8 mouse cellular contexts compared by ENCODE assay signal in the genomic region with DNA sequence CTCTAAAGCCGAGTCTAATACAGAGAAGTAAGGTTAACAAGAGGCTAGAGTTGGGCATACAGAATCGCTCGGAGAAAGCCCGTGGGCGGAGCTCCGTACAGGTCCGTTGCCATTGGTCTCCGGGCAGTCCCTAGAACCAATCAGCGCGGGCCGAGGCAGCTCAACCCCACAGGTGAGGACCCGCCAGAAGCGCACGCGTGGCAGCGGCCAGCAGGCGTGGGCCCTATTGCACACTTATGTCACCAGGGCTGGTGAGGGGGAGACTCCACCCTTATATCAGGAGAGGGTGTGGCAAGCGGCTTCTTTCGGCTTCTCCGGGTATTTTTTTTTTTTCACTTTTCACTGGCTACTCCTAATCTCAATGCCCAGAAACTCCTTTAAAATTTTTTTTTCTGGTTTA. TPM values are rescaled to one million over a fixed set of nuclear protein-coding genes. Genes with fewer than 3 reads are reported as not detected.
DNase-seq lines count a peak whose midpoint lies in the region; ATAC-seq and TF ChIP-seq lines count a peak whose summit lies in the region.

No protein-coding gene starts in this region.

- H3K36me3 ChIP-seq in hindbrain, embryonic 15.5 days = no peaks in the 10 kb centered on the region

- DNase-seq in adrenal gland, adult 18-20 months (ENCODE audit: low spot score in 2 of 2) = peak; percentile 58 to 62
- peak; percentile 53 to 64 for DNase-seq in cerebellum, postnatal 4 days (ENCODE audit: low spot score in 2 of 2)
- DNase-seq in gastrocnemius, adult 2 months = peak; percentile 88
- peak; percentile 40 to 42 for DNase-seq in left cerebral cortex, postnatal 36 days (ENCODE audit: low spot score in 2 of 2)
- DNase-seq in right cerebral cortex, postnatal 25 days = peak; percentile 58

- TF ChIP-seq CTCF in gastrocnemius, adult 2 months (IDR thresholded peaks at IDR 0.05) = no peak

- peak overlapping the region; percentile 5; the same call in 1 of the 2 replicates for H3K9ac ChIP-seq in hindbrain, embryonic 15.5 days

- peak overlapping the region; percentile 70 for H3K4me3 ChIP-seq in gastrocnemius, adult 2 months
- peak overlapping the region; percentile 40 for H3K4me3 ChIP-seq in hindbrain, embryonic 15.5 days

- peak; percentile 92 for ATAC-seq in hindbrain, embryonic 15.5 days (ENCODE audit: low FRiP score, low read depth)
- peak; percentile 96 for ATAC-seq in megakaryocyte progenitor cell, adult 5-6 weeks (replicated peaks; ENCODE audit: poor library complexity)
- ATAC-seq in erythroblast, adult 5-6 weeks (replicated peaks; ENCODE audit: low FRiP score, poor library complexity, severe bottlenecking) = no peak

- peaks cover 43% of the 10 kb centered on the region for H3K27me3 ChIP-seq in hindbrain, embryonic 15.5 days

- no peak overlapping the region for H3K27ac ChIP-seq in gastrocnemius, adult 2 months
- no peak overlapping the region for H3K27ac ChIP-seq in hindbrain, embryonic 15.5 days (replicated peaks)

- peak overlapping the region; percentile 95 for H3K4me2 ChIP-seq in hindbrain, embryonic 15.5 days

- WGBS in hindbrain, embryonic 15.5 days = 3% methylated on average over 20 of the region's 20 CpGs

- no peaks in the 10 kb centered on the region for H3K9me3 ChIP-seq in hindbrain, embryonic 15.5 days

- H3K4me1 ChIP-seq in hindbrain, embryonic 15.5 days (replicated peaks) = peaks cover 27% of the 10 kb centered on the region

- intact Hi-C loops in gastrocnemius, adult 2 months (cut with DNase I) = no loop called here
- intact Hi-C loops in left cerebral cortex, postnatal 36 days (cut with DNase I) = no loop called here

RNA-seq across cellular contexts. Expression of a gene that starts 7.7 kb away (rescaled TPM):
- 1 to 10 TPM; 1.8 to 2.7 TPM for total RNA-seq in adrenal gland, adult 18-20 months (2021)
- total RNA-seq in gastrocnemius, adult 2 months (2021) = under 1 TPM; 0.26 to 0.28 TPM
- polyA plus RNA-seq in hindbrain, embryonic 15.5 days (2015; fragmentation: Nextera tagmentation; extraction: Ambion mirVana) = 6.5 and 7.0 TPM in 2 replicates
- total RNA-seq in left cerebral cortex, postnatal 36 days (2021) = 1 to 10 TPM in 1 of 2 experiments, under 1 TPM in 1; 0.79 to 1.4 TPM
- total RNA-seq in megakaryocyte progenitor cell, adult 5-6 weeks (2015) = 0.17 and 0.20 TPM in 2 replicates
- 0.14 and 0.37 TPM in 2 replicates for total RNA-seq in megakaryocyte progenitor cell, adult 5-6 weeks (2017)
- total RNA-seq in erythroblast, adult 5-6 weeks (2015; ENCODE audit: low replicate concordance) = not detected in 2 replicates
- total RNA-seq in erythroblast, adult 5-6 weeks (2017; ENCODE audit: low replicate concordance) = 1.1 TPM in 1 of 2 replicates, not detected in the other
